Mouse (Mus musculus) cerebellum, adult 2 months (tissue): ENCODE data around the gene Olfr1008. TPM values are rescaled to one million over a fixed set of nuclear protein-coding genes. Genes with fewer than 3 reads are reported as not detected.
"Not testable (repeated sequence)": the region's sequence is repeated elsewhere in the genome, so short reads cannot be mapped to it uniquely, and the experiment has no call there.

Experiments
- DNase-seq, 2 experiments: peaks; one replicate each; pipeline ENCODE4 v3.0.0; 2021
- H3K27ac ChIP-seq: fragments of 200-500 bp; 2 replicates; pipeline ENCODE4 v1.5.1; 2012; ENCODE audit warnings: low read length, control low read depth, inconsistent platforms; ENCODE audit not compliant: insufficient read depth
- H3K27me3 ChIP-seq: fragments of 200-500 bp; 2 replicates; pipeline ENCODE4 v1.6.1; 2012; ENCODE audit warnings: inconsistent platforms, mild to moderate bottlenecking, low read length, moderate library complexity; ENCODE audit not compliant: control insufficient read depth, insufficient read depth
- H3K4me1 ChIP-seq: fragments of 200-500 bp; 2 replicates; pipeline ENCODE4 v1.6.1; 2011; ENCODE audit warnings: low read length; ENCODE audit not compliant: control insufficient read depth, insufficient read depth
- H3K4me3 ChIP-seq: fragments of 200-500 bp; replicated peaks from 2 replicates; pipeline ENCODE3; 2011; ENCODE audit warnings: mild to moderate bottlenecking, low read depth, low read length, control low read depth; ENCODE audit not compliant: insufficient read depth
- CTCF ChIP-seq: fragments of 200-500 bp; IDR thresholded peaks from 2 replicates; pipeline ENCODE4 v1.5.1; 2011; ENCODE audit warnings: low read depth, mild to moderate bottlenecking, control low read depth, low read length, moderate library complexity, borderline replicate concordance; ENCODE audit not compliant: insufficient read depth
- POLR2A ChIP-seq: fragments of 200-500 bp; IDR thresholded peaks from 2 replicates; pipeline ENCODE4 v1.6.1; 2011; ENCODE audit warnings: low read length, control low read depth, borderline replicate concordance; ENCODE audit not compliant: insufficient read depth
- WGBS: fragments of 180-500 bp; shearing (Covaris S2); methylation state at CpG from one replicate; pipeline ENCODE4 v1.1.7; 2018; 5-methylcytosine and 5-hydroxymethylcytosine counted together
- polyA plus RNA-seq: library from polyadenylated mRNA; depleted of rRNA; stranded (reverse); fragments of >200 nt; gene quantifications from 2 replicates; pipeline ENCODE4 v1.2.3, GENCODE M21; 2012; rRNA removed

Gene Olfr1008
- polyA plus RNA-seq: not detected in 2 replicates

DNA sequence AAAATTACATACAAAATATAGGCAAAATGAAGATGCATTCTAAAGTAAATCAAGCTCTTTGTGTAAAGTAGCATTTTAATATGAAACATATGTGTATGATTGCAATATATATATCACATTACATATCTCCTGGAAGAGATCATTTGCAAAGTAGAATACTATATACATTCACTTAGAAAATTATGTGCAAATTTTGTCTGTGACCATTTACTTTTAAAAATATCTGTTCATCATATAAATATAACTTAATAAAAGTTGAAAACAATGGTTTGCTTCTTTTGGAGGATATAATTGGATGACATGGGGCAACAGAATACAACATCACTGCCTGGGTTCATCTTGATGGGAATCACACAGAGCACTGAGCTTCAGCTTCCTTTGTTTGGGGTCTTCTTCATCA, at the start of gene Olfr1008:
Olfr1008 (plus strand) TSS at position 301 of the 400 bp plus-strand sequence.
- no peak for DNase-seq
- Histone ChIP-seq H3K27ac (no peak within 1 kb of the TSS), H3K27me3 (no peaks in the 10 kb centered on the region), H3K4me3 (no peak within 1 kb of the TSS), H3K4me1 (no peaks in the 10 kb centered on the region)
- TF ChIP-seq CTCF: no peak

DNA sequence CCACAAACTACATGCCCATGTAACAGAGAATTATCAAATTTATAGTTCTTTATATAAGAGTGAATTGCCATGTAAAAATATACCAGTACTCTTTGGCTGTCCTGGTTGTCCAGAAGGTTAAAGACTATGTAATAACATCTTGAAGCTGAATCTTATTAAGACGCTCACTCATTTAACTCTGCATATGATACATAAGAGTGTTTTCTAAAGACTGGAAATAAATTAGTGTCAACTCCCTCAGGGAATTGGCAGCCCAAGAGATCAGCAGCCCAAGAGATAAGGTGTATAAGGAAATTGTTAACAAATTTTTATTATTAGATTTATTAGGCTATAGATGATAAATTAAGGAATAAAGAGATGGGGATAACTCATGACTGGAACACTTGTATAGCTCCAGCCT, 38.6 kb upstream of the Olfr1008 start, which contains the start of gene Olfr1002:
Olfr1002 (minus strand) TSS at position 101 of the 400 bp plus-strand sequence.
- DNase-seq: no peak
- no peak within 1 kb of the TSS for H3K4me3 ChIP-seq
- TF ChIP-seq CTCF (no peak), POLR2A (no peak)
- no peak within 1 kb of the TSS for H3K27ac ChIP-seq
- 87% methylated on average over 1 of the region's 1 CpGs for WGBS
- H3K4me1 ChIP-seq: no peaks in the 10 kb centered on the region
- no peaks in the 10 kb centered on the region for H3K27me3 ChIP-seq

DNA sequence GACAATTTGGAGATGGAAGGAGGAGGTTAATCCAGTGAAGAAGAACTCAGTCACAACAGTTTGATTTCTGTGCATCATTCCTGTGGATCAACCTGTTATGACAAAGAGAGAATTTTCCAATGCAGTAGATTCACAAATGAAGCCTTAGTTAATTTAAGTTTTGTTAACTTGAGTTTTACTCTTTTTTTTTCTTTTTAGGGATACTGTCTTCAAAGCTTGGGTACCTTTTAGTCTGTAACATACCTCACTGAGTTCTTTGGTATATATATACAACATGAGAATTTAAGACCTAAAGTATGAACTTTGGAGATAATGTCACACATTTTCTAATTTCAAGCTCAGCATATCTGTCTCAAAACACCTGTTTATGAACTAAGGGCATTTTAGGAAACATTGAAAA, 24.9 kb upstream of the Olfr1008 start, which contains the start of gene Olfr154:
Olfr154 (minus strand) TSS at position 101 of the 400 bp plus-strand sequence.
- H3K27me3 ChIP-seq, H3K27ac ChIP-seq, DNase-seq, H3K4me1 ChIP-seq, H3K4me3 ChIP-seq: not testable (repeated sequence)

DNA sequence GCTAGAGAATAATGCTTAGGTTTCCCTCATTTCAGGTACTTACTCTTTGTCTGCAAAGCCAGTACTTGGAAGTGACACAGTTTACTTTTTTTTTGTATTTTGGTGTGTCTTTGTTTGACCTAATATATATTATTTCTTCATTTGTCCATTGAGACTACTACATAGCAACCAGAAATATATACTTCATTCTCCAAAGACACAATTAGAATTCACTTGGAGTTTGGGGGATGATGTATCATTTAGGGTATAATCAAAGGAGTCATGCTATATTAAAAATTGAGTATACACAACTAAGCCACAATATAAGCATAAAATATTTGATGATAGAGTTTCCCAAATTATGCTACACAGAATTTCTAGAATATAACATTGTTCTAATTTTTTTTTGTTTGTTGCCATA, 10.6 kb upstream of the Olfr1008 start, which contains the start of gene Olfr1006:
Olfr1006 (minus strand) TSS at position 101 of the 400 bp plus-strand sequence.
- no peak for DNase-seq
- H3K4me1 ChIP-seq: no peaks in the 10 kb centered on the region
- no peak within 1 kb of the TSS for H3K27ac ChIP-seq
- H3K27me3 ChIP-seq: no peaks in the 10 kb centered on the region
- TF ChIP-seq POLR2A (no peak), CTCF (no peak)
- H3K4me3 ChIP-seq: no peak within 1 kb of the TSS

DNA sequence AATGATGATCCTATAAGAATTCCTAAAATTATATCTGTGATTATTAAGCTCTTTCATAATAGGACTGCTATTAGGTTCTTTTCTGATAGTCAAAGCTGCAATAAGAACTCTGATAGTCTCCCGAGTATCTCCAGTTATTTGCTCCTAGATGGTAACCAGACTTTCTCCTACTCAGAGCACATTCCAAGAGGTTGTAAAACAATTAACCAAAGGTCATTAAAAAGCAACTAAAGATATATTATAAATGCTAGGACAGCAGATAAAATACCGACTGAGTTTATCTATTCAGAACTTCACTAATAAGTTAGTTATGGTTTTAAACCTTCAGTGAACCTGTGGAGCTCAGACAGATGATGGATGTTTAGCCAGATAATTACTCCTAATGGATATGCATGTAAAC, 21.4 kb downstream of the Olfr1008 start:
- not testable (repeated sequence) for DNase-seq, H3K27me3 ChIP-seq, H3K4me1 ChIP-seq, H3K4me3 ChIP-seq, H3K27ac ChIP-seq
- WGBS: 84% methylated on average over 2 of the region's 2 CpGs

DNA sequence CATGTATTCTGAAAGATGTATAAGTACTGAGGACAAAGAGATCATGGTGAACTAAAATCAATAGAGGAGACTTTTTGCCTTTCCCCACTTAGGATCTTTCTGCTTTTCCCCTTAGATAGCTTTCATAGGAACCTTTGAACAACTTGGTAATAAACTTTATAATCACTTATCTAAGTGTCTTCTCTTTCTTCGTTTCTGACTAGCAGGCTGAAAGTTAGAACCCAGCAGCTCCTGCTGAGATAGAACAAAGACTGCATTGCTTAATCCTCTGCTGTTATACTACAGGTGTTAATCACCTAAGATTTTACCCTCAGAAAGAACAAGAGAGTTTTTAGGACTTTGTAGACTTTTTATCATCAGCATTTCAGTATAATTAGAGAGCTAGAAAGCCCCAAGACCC, 21.9 kb downstream of the Olfr1008 start:
- WGBS: 39% methylated on average over 1 of the region's 1 CpGs
- no peak for DNase-seq
- no peaks in the 10 kb centered on the region for H3K4me1 ChIP-seq
- no peak overlapping the region for H3K27ac ChIP-seq
- no peaks in the 10 kb centered on the region for H3K27me3 ChIP-seq
- H3K4me3 ChIP-seq: no peak overlapping the region
- TF ChIP-seq POLR2A (no peak), CTCF (no peak)

DNA sequence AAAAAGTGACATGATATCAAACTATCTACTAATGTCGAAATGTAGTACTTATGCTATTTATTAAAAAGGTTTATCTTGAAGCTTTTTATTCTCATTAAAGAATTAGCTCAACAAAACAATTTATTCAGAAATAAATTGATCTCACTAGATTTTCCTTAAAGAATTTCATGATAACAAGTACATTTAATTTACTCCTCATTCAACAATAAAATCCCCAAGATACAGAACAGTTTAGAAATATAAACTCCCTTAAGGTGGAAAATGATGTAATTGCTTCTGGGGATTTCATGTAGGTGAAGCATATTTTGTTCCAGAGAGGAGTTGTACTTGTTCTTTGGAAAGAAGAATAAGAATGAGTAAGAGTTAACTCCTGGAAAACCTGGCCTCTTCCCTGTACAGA, 25.9 kb downstream of the Olfr1008 start, which contains the start of gene Olfr1009:
Olfr1009 (plus strand) TSS at position 301 of the 400 bp plus-strand sequence.
- Histone ChIP-seq H3K4me1 (no peaks in the 10 kb centered on the region), H3K27ac (no peak within 1 kb of the TSS), H3K4me3 (no peak within 1 kb of the TSS), H3K27me3 (no peaks in the 10 kb centered on the region)
- TF ChIP-seq POLR2A: no peak
- 81% methylated on average over 1 of the region's 1 CpGs for WGBS
- DNase-seq: no peak

DNA sequence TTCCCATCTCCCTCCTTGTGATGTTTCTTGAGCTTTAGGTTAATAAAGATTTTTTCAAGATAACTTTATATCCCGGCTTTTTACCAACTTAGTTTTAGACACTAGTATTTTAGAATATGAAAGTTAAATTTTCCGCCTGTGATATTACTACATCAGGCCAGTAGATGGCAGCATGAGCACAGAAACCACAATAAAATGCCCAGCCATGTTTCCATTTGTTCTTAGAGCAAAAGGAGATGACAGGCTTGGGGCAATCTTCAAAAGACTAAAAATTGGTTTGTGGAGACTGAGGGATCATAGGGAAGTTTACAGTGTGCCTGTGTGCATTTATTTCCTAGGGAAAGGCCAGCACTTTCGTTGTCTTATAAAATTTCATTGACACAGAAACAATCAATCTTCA, 36.6 kb downstream of the Olfr1008 start:
- WGBS: 10% methylated on average over 3 of the region's 3 CpGs
- TF ChIP-seq CTCF: no peak
- Histone ChIP-seq H3K4me1 (no peaks in the 10 kb centered on the region), H3K27me3 (no peaks in the 10 kb centered on the region), H3K4me3 (no peak overlapping the region), H3K27ac (no peak overlapping the region)
- DNase-seq: peak in 1 of 2 experiments; percentile 1

Other genes with a start within 250 kb of the Olfr1008 start
- gene Olfr995, start 245.8 kb upstream of the Olfr1008 start, polyA plus RNA-seq: not detected in 2 replicates
- gene 4833423E24Rik, start 170.4 kb upstream of the Olfr1008 start, polyA plus RNA-seq: 0.11 and 0.13 TPM in 2 replicates
- gene Olfr996, start 110.2 kb upstream of the Olfr1008 start, polyA plus RNA-seq: not detected in 2 replicates
- not detected in 2 replicates for gene Olfr998, start 100.5 kb upstream of the Olfr1008 start, polyA plus RNA-seq
- not detected in 2 replicates for gene Olfr1000, start 77.5 kb upstream of the Olfr1008 start, polyA plus RNA-seq
- not detected in 2 replicates for gene Olfr1002, start 38.7 kb upstream of the Olfr1008 start, polyA plus RNA-seq
- gene Olfr154, start 25.0 kb upstream of the Olfr1008 start, polyA plus RNA-seq: not detected in 2 replicates
- gene Olfr1006, start 10.7 kb upstream of the Olfr1008 start, polyA plus RNA-seq: not detected in 2 replicates
- gene Olfr1009, start 26.0 kb downstream of the Olfr1008 start, polyA plus RNA-seq: not detected in 2 replicates
- gene Olfr1012, start 73.3 kb downstream of the Olfr1008 start, polyA plus RNA-seq: not detected in 2 replicates
- gene Olfr1013, start 77.7 kb downstream of the Olfr1008 start, polyA plus RNA-seq: not detected in 2 replicates
- gene Olfr1014, start 83.3 kb downstream of the Olfr1008 start, polyA plus RNA-seq: not detected in 2 replicates
- gene Olfr1015, start 92.6 kb downstream of the Olfr1008 start, polyA plus RNA-seq: not detected in 2 replicates
- not detected in 2 replicates for gene Olfr1016, start 113.1 kb downstream of the Olfr1008 start, polyA plus RNA-seq
- not detected in 2 replicates for gene Olfr1018, start 129.0 kb downstream of the Olfr1008 start, polyA plus RNA-seq
- gene Olfr1019, start 156.1 kb downstream of the Olfr1008 start, polyA plus RNA-seq: not detected in 2 replicates
- not detected in 2 replicates for gene Olfr1020, start 157.6 kb downstream of the Olfr1008 start, polyA plus RNA-seq
- not detected in 2 replicates for gene Olfr1022, start 179.2 kb downstream of the Olfr1008 start, polyA plus RNA-seq
- not detected in 2 replicates for gene Olfr1023, start 196.2 kb downstream of the Olfr1008 start, polyA plus RNA-seq
- not detected in 2 replicates for gene Olfr1024, start 215.6 kb downstream of the Olfr1008 start, polyA plus RNA-seq
- gene Olfr1025-ps1, start 225.8 kb downstream of the Olfr1008 start, polyA plus RNA-seq: not detected in 2 replicates
- gene Olfr1026, start 232.1 kb downstream of the Olfr1008 start, polyA plus RNA-seq: not detected in 2 replicates